Comparison of ENCODE assay signal across 8 mouse cellular contexts in the genomic region with DNA sequence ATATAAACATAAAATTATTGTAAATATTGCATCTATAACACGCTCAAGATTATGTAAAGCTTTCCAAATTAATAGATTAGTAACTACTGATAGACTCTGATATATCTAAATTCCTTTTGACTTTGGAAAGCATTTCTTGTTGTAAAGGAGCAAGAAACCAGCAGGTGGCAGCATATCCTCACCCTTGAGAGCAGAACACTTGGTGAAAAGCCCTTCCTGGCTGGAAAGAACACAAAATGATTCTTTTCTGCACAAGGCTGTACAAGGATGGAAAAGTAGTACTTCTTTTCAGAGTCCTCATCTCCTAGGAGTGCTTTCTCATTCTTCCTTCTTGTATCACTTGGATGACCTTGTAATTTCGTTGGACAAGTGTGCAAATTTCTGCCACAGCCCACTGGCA.
DNase-seq lines count a peak whose midpoint lies in the region; ATAC-seq and TF ChIP-seq lines count a peak whose summit lies in the region.

No protein-coding gene starts in this region.

- no peak for ATAC-seq in embryonic facial prominence, embryonic 14.5 days (ENCODE audit: low read depth)
- no peak for ATAC-seq in liver, postnatal 0 days

- no peak overlapping the region for H3K9ac ChIP-seq in embryonic facial prominence, embryonic 14.5 days (ENCODE audit: low read depth, low read length)
- H3K9ac ChIP-seq in liver, postnatal 0 days (replicated peaks), result no peak overlapping the region

- no peak overlapping the region for H3K4me2 ChIP-seq in embryonic facial prominence, embryonic 14.5 days (ENCODE audit: low read depth, low read length)
- H3K4me2 ChIP-seq in liver, postnatal 0 days (ENCODE audit: low read depth, low read length), result no peak overlapping the region

- no peaks in the 10 kb centered on the region for H3K4me1 ChIP-seq in embryonic facial prominence, embryonic 14.5 days (ENCODE audit: control insufficient read depth, insufficient read depth, low read length)
- no peaks in the 10 kb centered on the region for H3K4me1 ChIP-seq in liver, postnatal 0 days (ENCODE audit: insufficient read depth)

- TF ChIP-seq CTCF in liver, postnatal 0 days (IDR thresholded peaks at IDR 0.05; ENCODE audit: low read depth), result peak; percentile 67

- intact Hi-C loops in gastrocnemius, postnatal 36 days (cut with DNase I), result no loop called here

- no peak for TF ChIP-seq EP300 in liver, postnatal 0 days (IDR thresholded peaks at IDR 0.05; ENCODE audit: low read depth)

- DNase-seq in thymus, postnatal 25 days, result peak; percentile 1
- DNase-seq in thymus, postnatal 14 days, result no peak
- DNase-seq in adrenal gland, postnatal 36 days, result peak; percentile 69 to 79
- DNase-seq in embryonic facial prominence, embryonic 14.5 days (ENCODE audit: low spot score), result peak; percentile 79
- peak; percentile 75 for DNase-seq in kidney, postnatal 10 days
- peak; percentile 43 for DNase-seq in liver, postnatal 0 days
- peak; percentile 77 for DNase-seq in right cerebral cortex, postnatal 14 days
- DNase-seq in gastrocnemius, postnatal 36 days, result no peak

- WGBS in embryonic facial prominence, embryonic 14.5 days, result 25% methylated on average over 2 of the region's 2 CpGs
- 14% methylated on average over 2 of the region's 2 CpGs for WGBS in liver, postnatal 0 days (ENCODE audit: insufficient replicate concordance)

- H3K4me3 ChIP-seq in embryonic facial prominence, embryonic 14.5 days (ENCODE audit: low read depth, low read length), result no peak overlapping the region
- H3K4me3 ChIP-seq in liver, postnatal 0 days (ENCODE audit: low read depth, low read length), result no peak overlapping the region

- H3K27ac ChIP-seq in embryonic facial prominence, embryonic 14.5 days (replicated peaks; ENCODE audit: low read depth, low read length), result no peak overlapping the region
- no peak overlapping the region for H3K27ac ChIP-seq in liver, postnatal 0 days (ENCODE audit: low read depth)

- no peaks in the 10 kb centered on the region for H3K9me3 ChIP-seq in embryonic facial prominence, embryonic 14.5 days (ENCODE audit: control insufficient read depth, low read length)
- H3K9me3 ChIP-seq in liver, postnatal 0 days (ENCODE audit: low read length), result no peaks in the 10 kb centered on the region

- H3K36me3 ChIP-seq in embryonic facial prominence, embryonic 14.5 days (ENCODE audit: control insufficient read depth, insufficient read depth, low read length), result no peaks in the 10 kb centered on the region
- H3K36me3 ChIP-seq in liver, postnatal 0 days (replicated peaks; ENCODE audit: insufficient read depth, low read length), result no peaks in the 10 kb centered on the region

- H3K27me3 ChIP-seq in embryonic facial prominence, embryonic 14.5 days (replicated peaks; ENCODE audit: control insufficient read depth, insufficient read depth, low read length), result no peaks in the 10 kb centered on the region
- H3K27me3 ChIP-seq in liver, postnatal 0 days (ENCODE audit: insufficient read depth, low read length), result no peaks in the 10 kb centered on the region

Comparison
In these comparisons a context has a peak if more than half of its experiments do, and no peak if none do; other contexts are left out.
1. DNase-seq: peak in thymus, postnatal 25 days (single experiment), adrenal gland, postnatal 36 days (2 of 2), embryonic facial prominence, embryonic 14.5 days (single experiment), kidney, postnatal 10 days (single experiment), liver, postnatal 0 days (single experiment) and right cerebral cortex, postnatal 14 days (single experiment); none in thymus, postnatal 14 days (single experiment) and gastrocnemius, postnatal 36 days (0 of 2).